Mouse (Mus musculus) ZHBTc4 (cell line): ENCODE measurements at regions not wholly inside any gene's neighbourhood (a gene's known extent, or its start where the extent isn't known, plus 50 kb on each side); places are given as distances from the start of the nearest gene placed in this dataset.

Experiments
- DNase-seq: peaks from one replicate; pipeline ENCODE4 v3.0.0-alpha.2; 2011; ENCODE audit warnings: low read depth, low spot score

GRCm38 (mm10) chr16:22327386-22327785 is 61.6 kb upstream of the Tra2b start:
- DNase-seq = no peak

GRCm38 (mm10) chr16:22325161-22325560 is 59.4 kb upstream of the Tra2b start:
- peak; percentile 19 for DNase-seq

GRCm38 (mm10) chr16:22316251-22316711 is 50.5 kb upstream of the Tra2b start:
- no peak for DNase-seq
